In the genomic region with DNA sequence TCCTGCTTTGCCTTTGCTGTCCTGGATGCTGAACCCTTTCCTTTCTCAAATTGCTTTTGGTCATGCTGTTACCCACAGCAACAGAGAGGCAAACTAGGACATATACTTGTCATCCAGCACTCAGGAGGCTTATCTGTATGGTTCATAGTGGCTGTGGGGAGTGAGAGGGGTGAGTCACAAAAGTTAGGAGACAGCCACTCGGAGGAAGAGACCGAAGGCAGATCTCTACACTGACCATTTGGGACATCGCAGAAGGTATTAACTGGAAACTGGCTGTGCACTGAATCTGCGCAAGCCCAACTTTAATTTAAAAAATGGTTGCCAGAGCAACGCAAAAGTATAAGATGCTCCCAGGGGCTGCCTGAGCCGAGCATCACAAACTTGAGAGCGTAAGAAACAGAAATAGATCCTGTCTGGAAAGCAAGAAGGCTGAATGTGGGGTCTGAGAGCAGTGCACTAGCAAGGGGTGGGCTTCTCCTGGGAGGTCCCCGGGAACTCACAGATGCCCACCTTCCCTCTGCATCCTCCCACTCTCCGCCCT, we compare ENCODE assay signal across 1 mouse cellular context.
TF ChIP-seq lines count a peak whose summit lies in the region.

No protein-coding gene starts in this region.

TF ChIP-seq in MEL, 35 proteins besides CTCF, POLR2A, EP300 and RAD21:
- no peak for TF ChIP-seq HCFC1 (IDR thresholded peaks at IDR 0.05; ENCODE audit: low read depth, low read length)
TF ChIP-seq in MEL: peak in this region for 0.
